Mouse (Mus musculus) small intestine, adult 10 weeks (tissue): Measurements from ENCODE around the gene Fndc5. TPM values are rescaled to one million over a fixed set of nuclear protein-coding genes. Genes with fewer than 3 reads are reported as not detected.

Experiments used
- polyA plus RNA-seq: library from polyadenylated mRNA; stranded (reverse); fragments of 350-450 nt; fragmentation: Illumina TruSeq; extraction: RNeasy Lipid Tissue Mini Kit (QIAGEN cat#74804); gene quantifications from one replicate; pipeline ENCODE4 v1.2.3, GENCODE M21; 2014; ENCODE audit warnings: low replicate concordance

The Fndc5 gene
- polyA plus RNA-seq, result 0.30 TPM

DNA sequence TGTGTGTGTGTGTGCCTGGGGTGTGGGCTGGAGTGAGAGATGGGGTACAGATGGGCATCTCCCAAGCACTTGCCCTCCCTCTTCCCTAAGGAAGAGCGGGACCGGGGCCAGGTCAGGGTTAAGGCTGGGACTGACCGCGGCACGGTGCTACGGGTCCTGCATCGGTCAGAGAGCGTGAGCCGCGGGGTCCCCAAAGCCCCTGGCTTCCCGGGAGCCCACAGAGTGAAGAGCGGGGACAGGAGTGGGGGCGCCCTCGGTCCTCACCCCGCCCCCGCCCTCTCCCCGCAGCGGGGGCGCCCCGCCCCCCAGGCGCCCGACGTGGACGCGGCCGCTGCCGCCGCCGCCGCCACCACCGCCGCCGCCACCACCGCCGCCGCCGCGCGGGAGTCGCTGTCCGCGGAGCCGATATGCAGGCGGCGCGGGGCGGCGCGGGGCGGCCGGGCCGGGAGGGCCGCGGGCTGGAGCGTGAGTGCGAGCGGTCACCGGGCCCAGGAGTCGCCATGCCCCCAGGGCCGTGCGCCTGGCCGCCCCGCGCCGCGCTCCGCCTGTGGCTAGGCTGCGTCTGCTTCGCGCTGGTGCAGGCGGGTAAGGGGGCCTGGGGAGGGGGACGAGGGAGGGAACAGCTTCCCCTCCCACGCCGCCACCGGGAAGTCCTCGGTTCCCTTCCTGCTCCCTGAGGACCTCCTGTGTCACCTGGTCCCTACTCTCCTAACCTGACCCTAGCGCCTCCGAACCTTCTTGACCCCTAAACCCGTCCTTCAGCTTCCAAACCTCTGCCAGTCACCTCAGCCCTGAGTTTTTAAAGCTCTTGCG, at the start of gene Fndc5:
Gene Fndc5, plus strand, starts transcription at position 421 of the 813 bp plus-strand sequence.

DNA sequence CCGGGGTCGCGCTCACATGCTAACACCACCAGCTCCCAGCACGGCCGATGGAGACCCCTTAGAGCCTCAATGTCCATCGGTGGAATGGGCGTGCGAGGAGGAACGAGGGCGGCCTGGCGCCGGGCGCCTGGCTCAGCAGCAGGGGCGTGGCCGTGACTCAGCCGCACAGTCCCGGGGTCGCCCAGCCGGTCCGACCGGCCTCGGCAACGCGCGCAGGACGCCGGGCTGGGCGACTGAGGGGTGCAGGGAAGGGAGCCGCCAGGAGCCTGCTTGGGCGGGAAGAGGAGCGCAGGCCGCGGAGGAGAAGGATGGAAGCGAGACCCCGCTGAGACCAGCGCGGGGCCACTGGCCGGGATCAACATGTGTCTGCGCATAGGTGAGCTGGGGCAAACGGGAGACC, 31.4 kb upstream of the Fndc5 start, which contains the start of gene Tmem54:
Gene Tmem54, plus strand, starts transcription at position 193 of the 400 bp plus-strand sequence.

DNA sequence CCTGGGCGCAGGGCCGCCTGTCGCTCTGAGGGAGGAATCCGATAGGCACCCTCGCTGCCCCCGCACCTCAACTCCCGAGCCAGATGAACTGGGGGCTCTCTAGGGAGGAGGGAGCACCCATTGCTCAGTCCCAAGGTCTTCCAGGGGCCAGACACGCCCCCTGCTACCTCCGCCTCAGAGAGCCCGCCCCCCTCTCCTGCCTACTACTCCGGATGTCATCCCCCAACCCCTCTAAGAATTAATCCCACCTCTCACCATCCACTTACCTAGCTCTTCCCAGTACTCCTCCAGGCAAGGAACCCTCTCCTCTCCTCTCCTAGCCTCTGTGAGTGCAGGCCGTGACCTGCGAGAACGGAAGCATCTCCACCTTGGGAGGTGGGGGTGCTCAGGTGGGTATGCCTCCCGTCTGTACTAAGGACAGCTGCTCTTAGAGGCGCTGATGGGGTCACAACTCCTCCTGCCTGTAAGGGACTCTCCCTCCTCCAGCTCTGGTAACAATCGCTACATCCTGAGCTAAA, 15.2 kb upstream of the Fndc5 start, which contains the start of gene Hpca:
Gene Hpca, minus strand, starts transcription at position 468 of the 518 bp plus-strand sequence.

DNA sequence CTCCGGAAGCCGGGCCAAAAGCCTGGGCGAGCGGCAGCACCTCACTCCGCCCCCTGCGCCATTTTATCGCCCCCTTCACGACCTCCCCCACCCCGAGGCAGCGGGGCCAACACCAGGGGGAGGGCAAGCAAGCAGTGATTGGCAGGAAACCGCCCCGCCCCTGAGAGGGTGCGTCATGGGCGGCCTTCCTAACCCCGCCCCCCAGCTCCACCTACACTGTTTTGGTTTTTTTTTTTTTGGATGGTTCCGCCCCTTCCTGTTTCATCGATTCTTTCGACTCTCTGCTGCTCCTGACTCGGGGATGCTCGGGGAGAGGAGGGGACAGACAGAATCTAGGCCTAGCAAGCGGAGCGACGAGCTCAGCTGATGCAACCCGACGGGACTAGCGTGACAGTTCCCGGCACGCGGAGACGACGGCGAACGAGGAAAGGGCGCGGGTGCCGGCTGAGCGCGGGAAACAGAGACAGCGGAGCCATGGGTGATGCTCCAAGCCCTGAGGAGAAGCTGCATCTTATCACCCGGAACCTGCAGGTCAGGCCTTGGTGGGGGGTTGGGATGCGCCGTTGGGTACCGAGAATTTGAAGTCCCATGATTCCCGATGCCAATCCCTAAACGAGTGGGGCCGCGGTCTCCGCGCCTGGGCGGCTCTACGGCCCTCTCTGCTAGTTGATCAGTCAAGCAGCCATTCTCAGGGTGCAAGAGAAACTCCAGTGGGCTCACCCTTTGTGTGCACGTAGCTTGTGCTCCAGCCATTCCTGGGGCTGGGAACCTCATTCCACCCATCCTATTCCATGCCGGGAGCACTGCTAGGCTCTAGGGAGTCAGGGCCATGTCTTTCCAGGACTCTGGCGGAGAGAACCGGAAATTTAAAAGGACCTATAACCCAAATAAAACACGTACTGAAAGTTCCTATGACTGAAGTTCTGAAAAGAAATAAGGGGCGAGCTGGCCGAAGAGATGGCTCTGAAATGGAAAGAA, 53.0 kb downstream of the Fndc5 start, which contains the start of the genes S100pbp and Yars:
Gene S100pbp, minus strand, starts transcription at position 186 of the 978 bp plus-strand sequence.
Gene Yars, plus strand, starts transcription at position 219 of the 978 bp plus-strand sequence.

Other genes starting within 250 kb of the Fndc5 start
- not detected for gene Azin2, start 174.6 kb upstream of the Fndc5 start, polyA plus RNA-seq
- 158 TPM for gene Ak2, start 145.0 kb upstream of the Fndc5 start, polyA plus RNA-seq
- 16.9 TPM for gene Rnf19b, start 78.7 kb upstream of the Fndc5 start, polyA plus RNA-seq
- gene Tmem54, start 31.5 kb upstream of the Fndc5 start, polyA plus RNA-seq, result 1.3 TPM
- not detected for gene Hpca, start 15.0 kb upstream of the Fndc5 start, polyA plus RNA-seq
- gene S100pbp, start 52.7 kb downstream of the Fndc5 start, polyA plus RNA-seq, result 28.5 TPM
- gene Yars, start 52.8 kb downstream of the Fndc5 start, polyA plus RNA-seq, result 1.4 TPM
- gene C77080, start 124.4 kb downstream of the Fndc5 start, polyA plus RNA-seq, result 14.3 TPM
- gene Sync, start 150.6 kb downstream of the Fndc5 start, polyA plus RNA-seq, result 0.85 TPM
- gene Rbbp4, start 198.4 kb downstream of the Fndc5 start, polyA plus RNA-seq, result 118 TPM
- 160 TPM for gene Zbtb8os, start 198.7 kb downstream of the Fndc5 start, polyA plus RNA-seq
- 1.1 TPM for gene Zbtb8a, start 241.1 kb downstream of the Fndc5 start, polyA plus RNA-seq